Mouse (Mus musculus): ENCODE data around the gene Plcb1.
"Not testable (repeated sequence)": the region's sequence is repeated elsewhere in the genome, so short reads cannot be mapped to it uniquely, and the experiment has no call there.

GRCm38 (mm10) chr2:135380796-135381195 is 594.9 kb downstream of the Plcb1 start:
- not testable (repeated sequence) for TF ChIP-seq CTCF, POLR2A (IDR thresholded peaks at IDR 0.05; ENCODE audit: extremely low read depth, insufficient read depth, low read length)
